Mouse (Mus musculus): ENCODE data around the gene Edc3. TPM values are rescaled to one million over a fixed set of nuclear protein-coding genes. Genes with fewer than 3 reads are reported as not detected.

Gene Edc3
- polyA plus RNA-seq, 1 experiment from 2014 or later, result 35.0 TPM

DNA sequence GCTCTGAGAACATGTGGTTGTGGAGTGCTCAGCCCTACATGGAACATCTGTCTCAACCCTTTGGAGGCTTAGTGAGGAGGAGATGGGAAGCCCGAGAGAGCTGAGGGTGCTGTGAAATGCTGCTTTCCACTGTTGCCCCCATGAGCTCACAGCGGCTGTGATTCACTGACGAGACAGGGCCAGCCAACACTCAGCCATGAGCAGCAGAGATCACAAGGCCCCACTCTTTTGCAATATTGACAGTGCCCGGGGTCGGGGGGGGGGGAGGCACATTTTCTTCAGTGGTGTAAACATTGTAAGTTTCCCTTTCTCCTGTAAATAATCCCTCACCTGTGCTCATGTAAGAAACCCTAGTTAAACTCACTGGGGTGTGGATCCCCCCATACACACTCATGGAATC is 36.8 kb upstream of the Edc3 start:
- Histone ChIP-seq H3K9me3 (no peaks in the 10 kb centered on the region), H3K27me3 (no peaks in the 10 kb centered on the region), H3K4me3 (no peak overlapping the region), H3K4me2 (no peak overlapping the region), H3K36me3 (no peaks in the 10 kb centered on the region), H3K9ac (no peak overlapping the region), H3K27ac (no peak overlapping the region), H3K4me1 (no peaks in the 10 kb centered on the region)
- WGBS, result 85% methylated on average over 5 of the region's 5 CpGs
- no peak for ATAC-seq (ENCODE audit: insufficient number of reproducible peaks, insufficient read depth, low FRiP score, low TSS enrichment, low read depth)

DNA sequence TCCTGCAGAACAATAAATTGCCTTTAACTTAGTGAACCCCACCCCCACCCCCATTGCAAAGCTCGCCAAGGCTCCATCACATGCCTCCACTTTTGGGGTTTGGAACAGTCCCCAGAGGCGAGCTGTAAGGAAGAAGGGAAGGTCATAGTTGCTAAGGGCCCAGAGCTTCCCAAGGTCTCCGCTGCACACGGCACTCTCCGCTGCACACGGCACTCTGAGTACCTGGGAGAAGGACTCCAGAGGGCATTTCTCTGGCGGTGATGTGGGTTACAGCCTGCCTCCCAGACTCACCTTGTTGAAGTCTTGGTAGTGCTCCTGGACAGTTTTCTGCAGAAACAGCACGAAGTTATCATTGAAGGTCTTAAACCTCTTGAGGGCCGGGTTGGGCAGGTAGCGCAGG is 26.9 kb upstream of the Edc3 start:
- H3K27me3 ChIP-seq, result no peaks in the 10 kb centered on the region
- no peaks in the 10 kb centered on the region for H3K4me1 ChIP-seq
- no peaks in the 10 kb centered on the region for H3K36me3 ChIP-seq
- no peak overlapping the region for H3K4me3 ChIP-seq
- no peak overlapping the region for H3K4me2 ChIP-seq
- ATAC-seq (ENCODE audit: insufficient number of reproducible peaks, insufficient read depth, low FRiP score, low TSS enrichment, low read depth), result no peak
- no peak overlapping the region for H3K9ac ChIP-seq
- no peak overlapping the region for H3K27ac ChIP-seq
- H3K9me3 ChIP-seq, result no peaks in the 10 kb centered on the region
- 79% methylated on average over 10 of the region's 10 CpGs for WGBS

DNA sequence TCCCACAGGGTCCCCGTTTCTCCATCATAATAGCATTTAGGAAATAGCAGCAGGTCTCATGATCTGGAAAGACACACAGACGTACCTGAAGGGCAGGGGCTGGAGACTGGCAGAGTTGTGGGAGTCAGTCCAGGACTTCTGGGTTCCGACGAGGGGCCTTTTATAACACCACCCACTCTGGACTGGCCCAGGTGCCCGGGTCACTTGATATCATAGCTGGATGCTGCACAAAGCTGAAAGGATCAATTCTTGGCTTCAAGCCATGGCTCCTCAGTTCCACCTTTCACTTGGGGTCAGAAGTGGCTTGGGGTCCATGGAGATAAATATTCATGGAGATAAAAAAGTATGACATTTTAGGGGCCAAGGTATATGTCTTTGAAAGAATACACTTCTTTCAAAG is 24.8 kb upstream of the Edc3 start, which contains the start of gene Cyp1a2:
TSS of gene Cyp1a2 (minus strand) at position 184 of the 400 bp plus-strand sequence.
- Histone ChIP-seq H3K4me1 (no peaks in the 10 kb centered on the region), H3K9ac (no peak within 1 kb of the TSS), H3K9me3 (no peaks in the 10 kb centered on the region), H3K4me3 (no peak within 1 kb of the TSS), H3K36me3 (no peaks in the 10 kb centered on the region), H3K27me3 (no peaks in the 10 kb centered on the region), H3K4me2 (no peak within 1 kb of the TSS), H3K27ac (no peak within 1 kb of the TSS)
- WGBS, result 71% methylated on average over 5 of the region's 5 CpGs
- ATAC-seq (ENCODE audit: insufficient number of reproducible peaks, insufficient read depth, low FRiP score, low TSS enrichment, low read depth), result no peak

DNA sequence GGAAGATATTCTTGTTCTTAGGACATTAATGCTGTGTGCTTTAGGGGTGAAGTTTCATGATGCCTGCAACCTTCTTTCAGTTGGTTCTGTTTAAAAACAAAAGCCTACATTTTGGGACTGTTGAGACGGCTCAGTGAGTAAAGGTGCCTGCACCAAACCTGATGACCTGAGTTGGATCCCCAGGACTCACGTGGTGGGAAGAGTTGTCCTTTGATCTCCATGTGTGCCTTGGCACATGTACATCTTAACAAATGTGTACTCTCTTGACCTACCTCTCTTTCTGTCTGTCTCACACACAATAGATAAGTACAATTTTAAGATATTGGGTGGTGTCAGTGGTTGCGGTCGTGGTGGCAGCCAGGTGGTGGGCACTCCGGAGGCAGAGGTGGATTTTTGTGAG is 22.3 kb upstream of the Edc3 start:
- no peaks in the 10 kb centered on the region for H3K27me3 ChIP-seq
- no peak overlapping the region for H3K4me2 ChIP-seq
- no peak overlapping the region for H3K27ac ChIP-seq
- H3K9me3 ChIP-seq, result no peaks in the 10 kb centered on the region
- no peak overlapping the region for H3K9ac ChIP-seq
- H3K4me3 ChIP-seq, result no peak overlapping the region
- ATAC-seq (ENCODE audit: insufficient number of reproducible peaks, insufficient read depth, low FRiP score, low TSS enrichment, low read depth), result no peak
- 85% methylated on average over 5 of the region's 5 CpGs for WGBS
- H3K4me1 ChIP-seq, result no peaks in the 10 kb centered on the region
- H3K36me3 ChIP-seq, result no peaks in the 10 kb centered on the region

DNA sequence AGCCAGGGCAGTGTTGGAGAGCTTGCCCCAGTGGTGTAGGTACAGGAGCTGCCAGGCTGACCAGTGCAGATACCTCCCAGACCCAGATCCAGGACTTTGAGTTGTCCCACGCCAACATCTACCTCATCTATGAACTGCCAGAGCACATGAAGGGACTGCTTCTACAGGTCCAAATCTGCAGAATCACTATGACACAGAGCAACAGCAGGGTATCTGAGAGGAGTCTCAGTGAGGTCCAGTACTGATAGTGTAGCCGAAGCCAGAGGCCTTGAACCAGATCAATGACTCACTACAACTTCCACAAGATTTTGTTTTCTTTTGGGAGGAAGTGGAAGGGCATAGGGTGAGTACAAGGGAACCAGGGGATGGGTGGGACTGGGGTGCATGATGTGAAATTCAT is 20.6 kb upstream of the Edc3 start, which contains the start of gene Cyp1a1:
TSS of gene Cyp1a1 (plus strand) at position 178 of the 400 bp plus-strand sequence.
- Histone ChIP-seq H3K36me3 (no peaks in the 10 kb centered on the region), H3K27ac (no peak within 1 kb of the TSS), H3K4me2 (no peak within 1 kb of the TSS), H3K9me3 (no peaks in the 10 kb centered on the region), H3K27me3 (no peaks in the 10 kb centered on the region), H3K9ac (no peak within 1 kb of the TSS), H3K4me3 (no peak within 1 kb of the TSS), H3K4me1 (no peaks in the 10 kb centered on the region)
- 90% methylated on average over 2 of the region's 2 CpGs for WGBS
- no peak for ATAC-seq (ENCODE audit: insufficient number of reproducible peaks, insufficient read depth, low FRiP score, low TSS enrichment, low read depth)

DNA sequence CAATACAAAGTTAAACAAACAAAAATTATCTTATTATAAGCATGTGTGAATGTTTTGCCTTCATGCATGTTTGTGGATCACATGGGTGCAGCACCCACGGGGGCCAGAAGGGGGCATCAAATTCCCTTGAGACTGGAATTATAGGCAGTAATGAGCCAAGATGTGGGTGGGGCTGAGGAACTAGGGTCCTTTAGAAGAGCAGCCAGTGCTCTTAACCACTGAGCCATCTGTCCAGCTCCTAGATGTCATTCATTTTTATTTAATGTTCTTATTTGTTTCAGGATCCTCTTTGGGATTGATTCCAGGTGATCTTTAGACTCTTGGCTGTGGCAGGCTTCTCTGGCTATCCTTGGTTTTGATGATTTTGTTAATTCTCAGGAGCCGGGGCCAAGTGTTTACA is 20.2 kb upstream of the Edc3 start:
- no peak for ATAC-seq (ENCODE audit: insufficient number of reproducible peaks, insufficient read depth, low FRiP score, low TSS enrichment, low read depth)

DNA sequence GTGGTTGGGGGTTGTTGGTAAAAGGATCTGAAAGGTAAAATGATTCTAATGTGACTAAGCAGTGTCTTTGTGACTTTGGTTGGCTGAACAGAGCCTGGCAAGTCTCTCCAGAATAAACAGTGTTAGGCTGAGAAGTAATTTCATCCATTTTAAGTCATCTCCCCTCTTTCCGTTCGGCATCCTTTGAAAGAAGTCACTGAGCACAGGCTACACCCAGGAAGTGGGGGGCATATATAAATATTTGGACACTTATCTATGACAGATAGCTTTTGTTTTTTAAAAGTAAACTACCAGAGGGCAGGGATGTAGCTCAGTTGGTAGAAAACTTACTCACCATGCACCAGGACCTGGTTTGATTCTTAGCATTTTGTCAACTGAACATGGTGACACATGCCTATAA is 19.7 kb upstream of the Edc3 start:
- Histone ChIP-seq H3K27me3 (peaks cover 1% of the 10 kb centered on the region; the same call in 1 of the 2 replicates), H3K36me3 (no peaks in the 10 kb centered on the region), H3K4me3 (no peak overlapping the region), H3K9me3 (no peaks in the 10 kb centered on the region), H3K4me1 (no peaks in the 10 kb centered on the region), H3K9ac (no peak overlapping the region), H3K4me2 (no peak overlapping the region), H3K27ac (no peak overlapping the region)
- ATAC-seq (ENCODE audit: insufficient number of reproducible peaks, insufficient read depth, low FRiP score, low TSS enrichment, low read depth), result no peak
- 84% methylated on average over 2 of the region's 2 CpGs for WGBS

More for the DNA sequence above, 20.2 kb upstream of the Edc3 start:
- Histone ChIP-seq H3K36me3 (no peaks in the 10 kb centered on the region), H3K4me3 (no peak overlapping the region), H3K4me2 (no peak overlapping the region), H3K27ac (no peak overlapping the region), H3K27me3 (no peaks in the 10 kb centered on the region), H3K9me3 (no peaks in the 10 kb centered on the region), H3K9ac (no peak overlapping the region), H3K4me1 (no peaks in the 10 kb centered on the region)
- 49% methylated on average over 2 of the region's 2 CpGs for WGBS

DNA sequence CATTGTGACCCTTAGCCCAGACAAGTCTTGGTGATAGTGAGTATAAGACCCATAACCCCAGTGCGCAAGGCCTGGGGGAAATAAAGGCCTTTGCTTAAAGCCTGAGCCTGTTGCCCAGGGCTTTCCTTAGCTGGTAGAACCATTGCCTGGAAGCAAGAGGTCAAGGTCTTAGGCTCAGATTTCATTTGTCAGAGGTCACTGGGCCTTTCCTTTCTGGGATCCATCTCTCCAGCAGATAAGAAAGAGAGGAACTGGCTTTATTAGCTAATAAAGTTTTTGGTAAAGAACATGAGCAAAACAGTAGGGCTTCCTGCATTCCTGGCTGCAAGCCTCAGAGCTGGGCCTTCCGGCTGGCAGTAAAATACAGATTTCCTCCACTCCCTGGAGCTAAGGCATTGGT is 14.2 kb upstream of the Edc3 start:
- no peaks in the 10 kb centered on the region for H3K36me3 ChIP-seq
- H3K4me3 ChIP-seq, result no peak overlapping the region
- no peak overlapping the region for H3K27ac ChIP-seq
- H3K9ac ChIP-seq, result no peak overlapping the region
- H3K27me3 ChIP-seq, result peaks cover 49% of the 10 kb centered on the region
- H3K4me2 ChIP-seq, result no peak overlapping the region
- ATAC-seq (ENCODE audit: insufficient number of reproducible peaks, insufficient read depth, low FRiP score, low TSS enrichment, low read depth), result no peak
- H3K4me1 ChIP-seq, result peaks cover 14% of the 10 kb centered on the region
- 79% methylated on average over 2 of the region's 2 CpGs for WGBS
- no peaks in the 10 kb centered on the region for H3K9me3 ChIP-seq

DNA sequence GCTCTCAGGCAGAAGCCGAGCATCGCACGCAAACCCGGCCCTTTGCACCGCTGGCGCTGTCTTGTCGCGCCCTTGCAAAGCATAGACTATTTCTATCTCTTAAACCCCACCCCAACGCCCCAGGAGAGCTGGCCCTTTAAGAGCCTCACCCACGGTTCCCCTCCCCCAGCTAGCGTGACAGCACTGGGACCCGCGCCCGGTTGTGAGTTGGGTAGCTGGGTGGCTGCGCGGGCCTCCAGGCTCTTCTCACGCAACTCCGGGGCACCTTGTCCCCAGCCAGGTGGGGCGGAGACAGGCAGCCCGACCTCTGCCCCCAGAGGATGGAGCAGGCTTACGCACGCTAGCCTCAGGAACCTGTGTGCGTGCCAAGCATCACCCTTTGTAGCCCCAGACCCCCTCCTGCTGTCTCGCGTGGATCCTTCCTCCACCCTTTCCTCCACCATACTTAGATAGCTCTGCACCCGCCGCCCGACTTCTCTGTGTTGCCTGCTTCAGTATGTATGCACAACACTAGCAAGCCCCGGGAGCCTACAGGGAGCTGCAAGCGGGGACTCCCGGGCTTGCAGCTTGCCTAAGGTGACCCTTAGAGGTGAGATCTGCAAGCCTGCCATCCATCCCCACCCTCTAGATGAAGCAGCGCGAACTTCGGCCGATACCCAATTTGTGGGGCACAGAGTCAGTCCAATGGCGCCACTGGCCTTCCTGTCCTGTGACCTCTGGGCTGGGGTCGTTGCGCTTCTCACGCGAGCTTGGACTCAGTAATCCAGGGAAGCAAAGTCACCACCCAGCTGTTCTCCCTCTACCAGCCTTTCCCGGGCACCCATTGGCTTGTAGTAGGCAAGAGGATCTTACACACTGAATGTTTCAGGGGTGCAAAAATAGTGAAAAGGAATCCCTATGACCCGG is 11.7 kb upstream of the Edc3 start:
- ATAC-seq (ENCODE audit: insufficient number of reproducible peaks, insufficient read depth, low FRiP score, low TSS enrichment, low read depth), result no peak
- WGBS, result 1% methylated on average over 42 of the region's 42 CpGs
- peaks cover 14% of the 10 kb centered on the region for H3K4me1 ChIP-seq
- H3K27me3 ChIP-seq, result peaks cover 49% of the 10 kb centered on the region
- H3K27ac ChIP-seq, result no peak overlapping the region
- H3K9me3 ChIP-seq, result no peaks in the 10 kb centered on the region
- peak overlapping the region; percentile 48 for H3K4me3 ChIP-seq
- peak overlapping the region; percentile 60 for H3K9ac ChIP-seq
- H3K36me3 ChIP-seq, result no peaks in the 10 kb centered on the region
- H3K4me2 ChIP-seq, result peak overlapping the region; percentile 89

DNA sequence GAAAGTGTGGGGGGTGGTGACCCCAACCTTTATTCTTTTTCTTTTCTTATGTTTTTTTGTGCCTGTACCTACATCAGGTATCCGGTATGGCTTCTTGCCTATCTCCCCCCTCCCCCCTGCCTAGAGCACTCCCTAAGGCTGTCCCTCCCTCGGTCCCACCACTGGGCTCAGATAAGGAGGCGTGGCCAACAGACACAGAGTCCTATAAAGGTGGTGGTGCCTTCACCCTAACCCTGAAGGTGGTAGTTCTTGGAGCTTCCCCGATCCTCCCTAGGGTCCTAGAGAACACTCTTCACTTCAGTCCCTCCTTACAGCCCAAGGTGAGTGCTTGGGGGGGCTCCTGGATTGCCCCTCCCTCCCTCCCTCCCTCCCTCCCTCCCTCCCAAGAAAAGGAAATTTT is 11.0 kb upstream of the Edc3 start:
- Histone ChIP-seq H3K27ac (no peak overlapping the region), H3K27me3 (peaks cover 49% of the 10 kb centered on the region), H3K4me3 (no peak overlapping the region), H3K4me1 (peaks cover 14% of the 10 kb centered on the region), H3K36me3 (no peaks in the 10 kb centered on the region), H3K4me2 (no peak overlapping the region), H3K9ac (no peak overlapping the region), H3K9me3 (no peaks in the 10 kb centered on the region)
- no peak for ATAC-seq (ENCODE audit: insufficient number of reproducible peaks, insufficient read depth, low FRiP score, low TSS enrichment, low read depth)
- 9% methylated on average over 4 of the region's 4 CpGs for WGBS

DNA sequence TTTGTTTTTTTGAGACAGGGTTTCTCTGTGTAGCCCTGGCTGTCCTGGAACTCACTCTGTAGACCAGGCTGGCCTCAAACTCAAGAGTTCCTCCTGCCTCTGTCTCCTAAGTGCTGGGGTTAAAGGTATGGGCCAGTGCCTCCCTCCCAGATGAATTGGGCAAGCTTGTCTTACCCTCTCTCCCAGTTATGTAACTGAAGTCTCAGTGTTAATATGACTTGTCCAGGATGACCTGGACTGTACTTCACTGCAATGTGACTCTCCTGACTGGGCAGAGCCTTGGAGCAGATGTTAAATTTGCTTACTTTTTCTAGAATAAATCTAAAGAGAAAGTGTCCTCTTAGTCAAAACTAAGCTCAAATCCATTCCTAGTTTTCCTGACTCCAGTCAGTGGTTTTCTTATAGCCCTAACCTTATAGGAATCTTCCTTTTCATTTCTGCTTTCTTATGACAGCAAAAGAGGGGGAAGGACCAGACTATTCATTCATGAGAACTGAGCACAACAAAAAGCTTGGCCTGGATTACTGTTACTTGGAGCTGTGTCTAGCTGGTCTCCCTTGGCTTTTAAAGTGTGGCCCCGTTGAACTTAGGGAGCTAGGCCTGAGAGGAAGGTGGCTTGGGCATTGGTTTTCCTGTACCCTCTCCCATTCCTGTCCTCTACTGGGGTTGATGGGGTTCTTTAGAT is 9.7 kb upstream of the Edc3 start:
- 61% methylated on average over 1 of the region's 1 CpGs for WGBS
- Histone ChIP-seq H3K4me3 (no peak overlapping the region), H3K36me3 (no peaks in the 10 kb centered on the region), H3K9me3 (no peaks in the 10 kb centered on the region), H3K27ac (no peak overlapping the region), H3K4me1 (peaks cover 14% of the 10 kb centered on the region), H3K27me3 (peaks cover 48% of the 10 kb centered on the region), H3K9ac (no peak overlapping the region), H3K4me2 (no peak overlapping the region)
- no peak for ATAC-seq (ENCODE audit: insufficient number of reproducible peaks, insufficient read depth, low FRiP score, low TSS enrichment, low read depth)

DNA sequence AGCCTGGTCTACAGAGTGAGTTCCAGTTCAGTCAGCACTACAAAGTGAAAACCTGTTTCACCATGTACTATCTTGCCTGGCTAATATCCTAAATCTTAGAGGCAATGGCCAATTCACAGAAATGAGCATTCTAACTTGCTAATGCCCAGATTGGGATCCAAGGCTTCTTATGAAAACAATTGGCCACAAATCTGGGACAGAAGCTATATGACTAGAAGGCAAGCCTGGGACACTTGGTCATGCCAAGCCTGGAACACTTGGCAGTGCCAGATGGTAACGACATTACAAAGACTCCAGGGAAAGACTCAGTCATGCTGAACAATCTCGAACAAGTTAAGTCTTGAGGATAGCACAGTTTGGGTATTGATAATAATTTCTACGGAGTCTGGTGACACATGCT is 1.8 kb upstream of the Edc3 start:
- WGBS, result 68% methylated on average over 3 of the region's 3 CpGs

More for the DNA sequence above, 1.8 kb upstream of the Edc3 start:
- no peak for ATAC-seq (ENCODE audit: insufficient number of reproducible peaks, insufficient read depth, low FRiP score, low TSS enrichment, low read depth)
- Histone ChIP-seq H3K4me2 (no peak overlapping the region), H3K9me3 (no peaks in the 10 kb centered on the region), H3K27ac (no peak overlapping the region), H3K4me3 (no peak overlapping the region), H3K27me3 (no peaks in the 10 kb centered on the region), H3K9ac (no peak overlapping the region), H3K36me3 (no peaks in the 10 kb centered on the region; the same call in 1 of the 2 replicates), H3K4me1 (peaks cover 10% of the 10 kb centered on the region)

Data from embryonic facial prominence, embryonic 13.5 days (tissue).